Mouse (Mus musculus): ENCODE results near the gene Traip. TPM values are rescaled to one million over a fixed set of nuclear protein-coding genes. Genes with fewer than 3 reads are reported as not detected.
A peak's percentile ranks its signal among the peaks of the same experiment; 100 is the strongest.

Gene Traip
- polyA plus RNA-seq, 2 experiments, result 14.3 to 22.5 TPM

GRCm38 (mm10) chr9:107968531-107968930, 18.6 kb downstream of the Traip start:
- H3K4me3 ChIP-seq (replicated peaks; ENCODE audit: low read length), result no peak overlapping the region
- no peaks in the 10 kb centered on the region for H3K9me3 ChIP-seq (ENCODE audit: control insufficient read depth, low read length)
- no peak overlapping the region for H3K27ac ChIP-seq (replicated peaks; ENCODE audit: low read depth, low read length)
- no peaks in the 10 kb centered on the region for H3K27me3 ChIP-seq (ENCODE audit: control insufficient read depth, insufficient read depth, low read length)
- WGBS, result 92% methylated on average over 7 of the region's 7 CpGs
- DNase-seq (ENCODE audit: low spot score), result no peak
- no peak for TF ChIP-seq POLR2A (IDR thresholded peaks at IDR 0.05; ENCODE audit: borderline replicate concordance, extremely low read depth, insufficient read depth, insufficient read length)
- H3K4me2 ChIP-seq (replicated peaks; ENCODE audit: low read depth, low read length, severe bottlenecking), result no peak overlapping the region
- H3K36me3 ChIP-seq (ENCODE audit: control insufficient read depth, insufficient read depth, low read length), result peaks cover 21% of the 10 kb centered on the region
- H3K4me1 ChIP-seq (ENCODE audit: control insufficient read depth, insufficient read depth, low read length), result no peaks in the 10 kb centered on the region
- H3K9ac ChIP-seq (ENCODE audit: low read depth, low read length, severe bottlenecking), result no peak overlapping the region
- no peak for ATAC-seq (ENCODE audit: low FRiP score, low read depth)

- Histone ChIP-seq H3K4me3 (replicated peaks; ENCODE audit: low read length) (no peak overlapping the region), H3K9ac (ENCODE audit: low read depth, low read length, severe bottlenecking) (no peak overlapping the region), H3K27ac (replicated peaks; ENCODE audit: low read depth, low read length) (no peak overlapping the region), H3K4me1 (ENCODE audit: control insufficient read depth, insufficient read depth, low read length) (peaks cover 2% of the 10 kb centered on the region), H3K27me3 (ENCODE audit: control insufficient read depth, insufficient read depth, low read length) (no peaks in the 10 kb centered on the region), H3K4me2 (replicated peaks; ENCODE audit: low read depth, low read length, severe bottlenecking) (no peak overlapping the region), H3K36me3 (ENCODE audit: control insufficient read depth, insufficient read depth, low read length) (peaks cover 21% of the 10 kb centered on the region), H3K9me3 (ENCODE audit: control insufficient read depth, low read length) (no peaks in the 10 kb centered on the region)
- no peak for ATAC-seq (ENCODE audit: low FRiP score, low read depth)
- WGBS, result 85% methylated on average over 5 of the region's 5 CpGs
- DNase-seq (ENCODE audit: low spot score), result no peak
- no peak for TF ChIP-seq POLR2A (IDR thresholded peaks at IDR 0.05; ENCODE audit: borderline replicate concordance, extremely low read depth, insufficient read depth, insufficient read length)
These were observed 20.4 kb downstream of the Traip start for GRCm38 (mm10) chr9:107970311-107970710.

GRCm38 (mm10) chr9:107971690-107972541, 22.0 kb downstream of the Traip start:
- DNase-seq (ENCODE audit: low spot score), result no peak
- no peak overlapping the region for H3K27ac ChIP-seq (replicated peaks; ENCODE audit: low read depth, low read length)
- no peak overlapping the region for H3K9ac ChIP-seq (ENCODE audit: low read depth, low read length, severe bottlenecking)
- no peak for ATAC-seq (ENCODE audit: low FRiP score, low read depth)
- no peaks in the 10 kb centered on the region for H3K9me3 ChIP-seq (ENCODE audit: control insufficient read depth, low read length)
- peaks cover 17% of the 10 kb centered on the region for H3K36me3 ChIP-seq (ENCODE audit: control insufficient read depth, insufficient read depth, low read length)
- no peaks in the 10 kb centered on the region for H3K27me3 ChIP-seq (ENCODE audit: control insufficient read depth, insufficient read depth, low read length)
- no peak overlapping the region for H3K4me3 ChIP-seq (replicated peaks; ENCODE audit: low read length)
- H3K4me1 ChIP-seq (ENCODE audit: control insufficient read depth, insufficient read depth, low read length), result peaks cover 7% of the 10 kb centered on the region
- no peak for TF ChIP-seq POLR2A (IDR thresholded peaks at IDR 0.05; ENCODE audit: borderline replicate concordance, extremely low read depth, insufficient read depth, insufficient read length)
- 81% methylated on average over 8 of the region's 8 CpGs for WGBS
- H3K4me2 ChIP-seq (replicated peaks; ENCODE audit: low read depth, low read length, severe bottlenecking), result no peak overlapping the region

DNA sequence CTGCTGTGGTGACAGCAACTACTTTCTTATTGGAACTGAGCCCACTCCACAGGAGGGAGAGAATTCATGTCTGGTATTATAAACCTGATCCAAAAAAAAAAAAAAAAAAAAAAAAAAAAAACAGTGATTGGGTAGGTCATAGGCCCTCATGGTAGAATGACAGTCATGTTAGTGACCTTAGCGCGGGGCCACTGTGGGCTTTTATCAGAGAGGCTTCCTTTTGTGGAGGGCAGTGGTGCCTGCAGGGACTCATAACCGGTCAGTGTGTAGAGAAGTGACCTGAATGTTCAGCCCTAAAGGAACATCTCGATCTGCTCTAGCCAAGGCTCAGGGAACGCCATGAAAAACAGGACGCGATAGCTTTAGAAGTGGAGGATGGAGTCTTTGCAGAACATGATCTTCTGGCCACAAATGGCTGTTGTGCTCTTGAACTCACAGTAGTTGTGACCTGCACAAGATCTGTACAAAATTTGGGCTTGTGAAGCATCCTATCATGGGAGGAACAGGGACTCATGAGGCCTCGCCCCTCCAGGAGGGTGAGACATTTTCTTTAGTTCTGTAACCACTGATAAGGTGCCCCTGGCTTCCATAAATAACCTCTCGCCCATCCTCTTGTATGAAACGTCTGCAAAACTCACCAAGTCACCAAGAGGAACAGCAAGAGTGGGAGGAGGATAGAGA, 24.7 kb downstream of the Traip start:
- Histone ChIP-seq H3K27ac (replicated peaks; ENCODE audit: low read depth, low read length) (peak overlapping the region; percentile 75; the same call in 1 of the 2 replicates), H3K36me3 (ENCODE audit: control insufficient read depth, insufficient read depth, low read length) (peaks cover 5% of the 10 kb centered on the region; the same call in 1 of the 2 replicates), H3K9ac (ENCODE audit: low read depth, low read length, severe bottlenecking) (no peak overlapping the region), H3K9me3 (ENCODE audit: control insufficient read depth, low read length) (no peaks in the 10 kb centered on the region), H3K27me3 (ENCODE audit: control insufficient read depth, insufficient read depth, low read length) (no peaks in the 10 kb centered on the region), H3K4me2 (replicated peaks; ENCODE audit: low read depth, low read length, severe bottlenecking) (no peak overlapping the region), H3K4me3 (replicated peaks; ENCODE audit: low read length) (no peak overlapping the region), H3K4me1 (ENCODE audit: control insufficient read depth, insufficient read depth, low read length) (peaks cover 7% of the 10 kb centered on the region)
- WGBS, result 80% methylated on average over 10 of the region's 10 CpGs
- TF ChIP-seq POLR2A (IDR thresholded peaks at IDR 0.05; ENCODE audit: borderline replicate concordance, extremely low read depth, insufficient read depth, insufficient read length), result no peak
- no peak for DNase-seq (ENCODE audit: low spot score)
- ATAC-seq (ENCODE audit: low FRiP score, low read depth), result no peak
